Mouse (Mus musculus) CD8-positive naive resting alpha-beta T cell, adult 2 months (primary cell): ENCODE measurements around the gene Gna15.

Source experiments
- DNase-seq, 2 experiments: peaks; one replicate each; pipeline ENCODE4 v3.0.0; 2022; ENCODE audit warnings: low read depth in 2 of 2, low spot score in 2 of 2

Gene Gna15

DNA sequence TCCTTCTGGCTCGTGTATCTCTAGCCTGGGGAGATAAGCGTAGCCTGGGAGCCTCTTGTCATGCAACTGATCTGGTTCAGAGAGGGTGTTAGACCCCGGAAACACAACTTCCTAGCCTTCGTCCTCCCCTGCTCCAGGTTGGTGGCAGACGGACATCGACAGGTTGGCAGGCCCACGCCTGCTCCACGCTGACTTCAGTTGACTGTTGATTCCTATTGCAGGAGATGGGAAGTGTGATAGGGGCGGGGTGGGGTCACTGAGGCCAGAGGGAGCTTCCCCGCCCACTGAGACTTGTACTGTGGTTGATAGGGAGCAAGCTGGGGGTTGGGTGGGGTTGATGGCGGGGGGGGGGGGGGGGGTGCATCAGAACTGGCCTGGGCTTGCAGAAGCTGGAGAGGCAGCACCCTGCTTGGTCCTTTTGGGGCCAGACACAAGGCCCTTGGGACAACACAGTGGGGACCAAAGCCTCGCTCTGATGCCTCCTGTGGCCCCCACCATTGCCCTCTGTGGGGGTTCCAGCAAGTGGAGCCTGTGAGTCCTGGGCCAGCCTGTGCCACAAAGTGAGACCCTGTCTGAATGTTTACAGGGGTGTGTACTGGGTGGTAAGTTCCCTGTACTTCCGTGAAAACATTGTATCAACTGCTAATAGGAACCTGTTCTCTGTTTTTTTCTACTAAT is 1.1 kb upstream of the Gna15 start:
- no peak for DNase-seq

DNA sequence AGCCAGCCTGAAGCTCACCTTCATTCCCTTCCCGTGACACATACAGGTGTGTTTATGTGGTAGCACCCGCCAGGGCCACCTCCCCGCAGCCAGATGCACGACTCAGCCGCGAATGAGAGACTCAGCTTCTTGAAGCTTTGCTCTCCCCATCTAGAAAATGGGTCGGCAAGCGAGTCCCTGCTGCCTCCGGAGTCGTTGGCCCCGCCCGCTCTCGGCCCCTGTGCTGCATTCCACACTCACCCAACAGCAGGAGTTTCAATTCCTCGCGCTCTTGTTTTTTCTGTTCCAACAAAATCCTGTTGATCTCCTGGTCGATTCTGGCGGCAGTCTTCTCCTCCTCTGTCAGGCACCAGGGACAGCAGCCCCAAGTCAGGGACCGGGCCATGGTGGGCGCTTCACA is 455 bp downstream of the Gna15 start:
- no peak for DNase-seq

- DNase-seq = no peak
Measured at GRCm38 (mm10) chr10:81523142-81523541, 883 bp downstream of the Gna15 start.

- no peak for DNase-seq
Measured at GRCm38 (mm10) chr10:81519978-81520365, 4.1 kb downstream of the Gna15 start.

DNA sequence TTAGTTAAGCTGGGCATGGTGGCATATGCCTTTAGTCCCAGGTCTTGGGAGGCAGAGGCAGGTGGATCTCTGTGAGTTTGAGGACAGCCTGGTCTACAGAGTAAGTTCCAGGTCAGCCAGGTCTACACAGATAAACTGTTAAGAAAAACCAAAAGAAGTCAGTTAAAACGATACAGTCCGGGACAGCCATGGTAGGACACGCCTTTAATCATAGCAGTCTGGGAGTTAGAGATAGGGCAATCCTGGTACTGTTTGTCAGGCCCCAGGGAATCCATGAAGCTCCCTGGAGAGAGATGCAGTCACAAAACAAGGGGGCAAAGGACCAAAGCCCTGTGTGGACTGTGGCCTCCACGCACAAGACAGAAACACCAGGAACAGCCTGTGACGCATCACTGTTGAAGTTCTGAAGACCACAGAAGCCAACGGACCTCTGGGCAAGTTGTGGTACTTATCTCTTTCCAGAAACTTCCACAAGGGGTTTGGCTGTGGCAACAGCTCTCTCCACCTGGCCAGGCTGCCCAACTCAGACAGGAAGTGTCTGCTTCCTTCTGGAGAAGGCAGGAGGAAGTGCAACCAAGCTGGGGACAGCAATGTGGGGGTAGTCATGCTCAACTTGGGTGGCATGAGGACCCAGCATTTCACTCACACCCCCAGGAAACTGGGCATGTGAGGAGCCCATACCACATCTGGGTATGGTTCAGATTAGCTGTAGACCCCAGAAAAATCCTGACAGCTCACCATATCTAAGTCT is 4.6 kb downstream of the Gna15 start:
- DNase-seq = no peak

DNA sequence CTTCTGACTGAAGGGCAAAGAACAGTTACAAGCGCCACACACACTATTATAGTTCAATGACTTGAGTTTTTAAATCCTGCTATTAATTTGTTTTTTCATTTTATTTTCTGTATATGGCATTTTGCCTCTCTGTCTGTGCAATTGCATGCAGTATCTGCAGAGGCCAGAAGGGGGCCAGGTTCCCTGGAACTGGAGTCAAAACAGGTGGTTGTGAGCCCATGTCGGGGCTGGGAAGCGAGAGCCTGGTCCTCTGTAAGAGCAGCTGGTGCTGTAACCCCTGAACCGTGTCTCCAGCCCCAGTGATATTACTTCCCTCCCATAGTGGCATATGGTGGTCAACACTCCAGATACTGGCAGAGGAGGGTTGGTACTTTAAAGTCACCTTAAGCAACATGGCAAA is 5.5 kb downstream of the Gna15 start:
- peak; percentile 71 to 85 for DNase-seq

- DNase-seq = no peak
Measured at GRCm38 (mm10) chr10:81517227-81517626, 6.8 kb downstream of the Gna15 start.

GRCm38 (mm10) chr10:81513798-81514197 is 10.2 kb downstream of the Gna15 start:
- no peak for DNase-seq

DNA sequence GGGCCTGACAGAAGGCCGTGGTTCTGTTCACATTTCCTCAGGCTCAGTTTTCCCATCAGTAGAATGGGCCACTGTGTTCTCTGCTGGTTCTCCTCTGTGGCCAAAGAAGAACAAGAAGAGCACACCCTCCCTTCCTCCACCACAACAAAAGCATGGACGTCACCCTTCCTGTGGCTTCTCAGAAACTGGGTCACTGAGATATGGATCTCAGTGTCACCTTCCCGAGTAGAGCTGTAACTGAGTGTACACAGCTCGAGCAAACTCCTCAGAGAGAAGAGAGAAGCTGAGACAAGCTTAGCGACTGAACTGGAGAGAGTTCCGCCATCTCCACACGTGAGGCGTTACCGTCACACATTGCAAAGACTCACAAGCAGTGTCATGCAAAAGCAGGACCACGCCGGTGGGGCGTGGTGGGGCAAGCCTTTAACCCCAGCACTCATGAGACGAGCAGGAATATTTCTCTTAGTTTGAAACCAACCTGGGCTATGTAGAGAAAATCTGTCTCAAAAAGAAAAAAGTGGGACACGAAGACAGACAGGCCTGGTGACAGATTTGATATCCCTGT is 13.7 kb downstream of the Gna15 start:
- peak; percentile 35 to 58 for DNase-seq

DNA sequence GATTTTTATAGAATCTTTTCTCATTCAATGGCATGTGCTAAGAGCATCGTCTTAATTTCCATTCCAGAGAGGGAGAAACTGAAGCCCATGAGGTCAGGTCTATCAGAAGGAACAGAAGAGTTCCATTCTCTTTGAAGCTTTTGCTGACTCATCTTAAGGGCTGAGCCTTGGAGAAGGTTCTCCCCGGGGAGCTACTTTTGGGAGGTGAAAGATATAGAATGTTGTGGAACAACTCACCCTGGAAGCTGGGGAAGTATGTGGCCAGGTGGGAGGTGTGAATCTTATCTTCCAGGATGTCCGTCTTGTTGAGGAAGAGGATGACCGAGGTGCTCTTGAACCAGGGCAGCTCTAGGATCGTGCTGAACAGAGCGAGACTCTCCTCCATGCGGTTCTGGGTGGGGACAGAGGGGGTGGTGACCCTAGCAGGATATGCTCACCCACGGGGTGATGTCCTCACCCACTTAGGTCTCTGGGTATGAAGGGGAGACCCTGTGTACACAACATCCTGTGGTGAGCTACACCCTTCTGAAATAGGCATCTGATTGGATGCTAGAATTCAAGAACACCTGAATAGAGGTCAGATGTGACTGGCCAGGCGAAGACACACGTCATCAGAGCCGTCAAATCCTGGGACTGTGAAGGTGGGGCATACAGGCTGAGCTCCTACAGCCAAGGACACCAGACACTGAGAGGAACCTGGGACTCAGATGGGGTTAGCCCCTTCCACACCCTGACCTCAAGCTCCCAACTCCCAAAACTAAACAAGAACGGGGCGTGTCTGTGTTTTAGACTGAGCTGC is 16.1 kb downstream of the Gna15 start:
- DNase-seq = peak; percentile 70 to 72

DNA sequence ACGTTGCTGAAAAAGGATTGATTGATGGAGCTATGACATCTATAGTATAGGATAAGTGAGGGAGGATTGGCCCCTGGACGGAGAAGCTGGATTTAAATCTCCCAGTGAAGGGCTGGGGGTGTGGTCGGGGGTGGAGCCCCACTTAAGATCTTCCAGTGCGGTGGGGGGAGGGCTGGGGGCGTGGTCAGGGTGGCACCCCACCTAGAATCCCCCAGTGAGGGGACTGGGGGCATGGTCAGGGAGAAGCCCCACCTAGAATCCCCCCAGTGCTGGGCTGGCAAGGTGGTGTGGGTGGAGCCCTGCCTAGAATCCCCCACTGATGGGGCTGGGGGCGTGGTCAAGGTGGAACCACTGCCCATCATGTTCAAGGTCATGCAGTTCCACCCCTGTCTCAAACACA is 16.9 kb downstream of the Gna15 start:
- no peak for DNase-seq

- DNase-seq = peak in 1 of 2 experiments; percentile 28
Measured at GRCm38 (mm10) chr10:81505016-81505664, 18.9 kb downstream of the Gna15 start.

DNA sequence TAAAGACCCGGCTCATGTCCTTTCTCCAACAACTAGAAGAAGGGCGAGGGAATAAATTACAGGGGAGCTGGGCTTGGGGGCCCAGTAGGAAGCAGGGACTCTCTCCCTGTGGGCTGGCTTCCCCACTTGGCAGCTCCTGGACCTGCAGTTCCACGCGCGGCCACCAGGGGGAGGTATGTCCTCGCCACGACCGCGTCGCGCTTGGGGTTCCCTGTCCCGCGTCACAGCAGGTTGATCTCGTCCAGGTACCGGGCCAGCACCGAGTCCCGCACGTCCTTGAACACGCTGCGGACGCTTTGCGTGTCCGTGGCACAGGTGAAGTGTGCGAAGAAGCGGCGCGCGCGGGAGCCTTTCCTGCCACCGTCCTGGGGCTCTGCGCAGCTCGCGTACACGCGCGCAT is 21.4 kb downstream of the Gna15 start:
- peak; percentile 95 to 96 for DNase-seq

DNA sequence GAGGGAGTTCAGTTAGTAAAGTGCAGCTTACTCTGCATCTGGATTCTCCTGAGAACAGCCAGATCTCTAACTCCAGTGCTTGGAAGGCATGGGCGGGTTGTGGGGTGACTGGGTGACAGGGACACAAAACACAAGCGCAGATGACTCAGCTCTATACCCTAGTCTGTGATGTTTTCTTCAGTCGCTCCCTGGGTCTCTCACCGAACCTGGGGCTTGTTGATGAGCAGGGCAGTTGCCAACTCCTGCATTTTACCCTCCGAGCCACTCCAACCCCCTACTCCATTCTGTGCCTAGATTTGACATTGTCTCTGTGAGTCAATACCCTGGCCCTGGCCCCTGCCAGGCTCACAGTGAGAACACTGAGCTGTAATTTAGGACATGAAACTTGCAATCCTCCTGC is 22.2 kb downstream of the Gna15 start:
- no peak for DNase-seq

DNA sequence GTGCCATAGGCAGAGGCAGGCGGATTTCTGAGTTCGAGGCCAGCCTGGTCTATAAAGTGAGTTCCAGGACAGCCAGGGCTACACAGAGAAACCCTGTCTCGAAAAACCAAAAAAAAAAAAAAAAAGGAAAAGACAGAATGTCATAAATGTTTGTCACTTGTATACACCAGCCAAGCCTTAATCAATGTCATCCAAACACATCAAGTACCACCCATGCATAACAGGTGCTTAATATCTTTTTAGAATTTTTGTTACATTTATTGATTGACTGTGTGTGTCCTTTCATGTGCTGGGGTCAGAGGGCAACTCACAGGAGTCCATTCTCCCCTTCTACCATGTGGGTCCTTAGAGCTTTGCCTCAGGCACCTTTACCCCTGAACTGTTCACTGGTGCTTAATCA is 24.0 kb downstream of the Gna15 start, which contains the start of gene S1pr4:
Gene S1pr4, minus strand, starts transcription at position 101 of the 400 bp plus-strand sequence.
- DNase-seq = no peak

DNA sequence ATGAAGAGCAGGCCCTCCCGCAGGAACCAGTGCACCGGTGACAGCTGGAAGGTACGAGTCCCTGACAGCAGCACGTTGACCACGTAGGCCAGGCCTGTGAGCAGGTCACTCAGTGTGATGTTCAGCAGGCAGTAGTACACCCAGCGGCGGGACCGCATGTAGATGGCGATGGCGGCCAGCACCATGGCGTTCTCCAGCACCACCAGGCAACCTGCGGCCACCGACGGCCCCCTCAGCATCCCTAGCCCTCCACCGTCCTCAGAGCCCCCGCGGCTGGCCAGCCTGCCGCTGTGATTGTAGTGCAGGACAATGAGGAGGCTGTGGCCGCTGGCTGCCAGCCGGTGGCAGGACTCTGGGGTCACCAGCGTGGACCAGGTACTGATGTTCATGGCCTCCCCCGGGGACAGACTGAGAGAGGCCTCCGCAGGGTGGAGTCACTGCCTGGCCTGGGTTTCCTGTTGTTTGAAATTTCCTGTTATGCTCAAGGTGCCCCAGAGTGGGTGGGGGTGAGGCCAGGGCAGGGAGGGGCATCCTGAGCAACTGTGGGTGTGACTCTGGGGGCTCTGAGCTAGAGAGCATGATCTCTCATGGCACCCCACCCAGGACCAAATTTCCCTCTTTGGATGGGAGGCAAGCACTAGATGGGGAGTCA is 24.6 kb downstream of the Gna15 start:
- DNase-seq = peak; percentile 74 to 84

GRCm38 (mm10) chr10:81498316-81499249 is 25.4 kb downstream of the Gna15 start:
- no peak for DNase-seq

GRCm38 (mm10) chr10:81497401-81498270 is 26.4 kb downstream of the Gna15 start:
- no peak for DNase-seq
